Mouse (Mus musculus): ENCODE measurements at regions not wholly inside any gene's neighbourhood (a gene's known extent, or its start where the extent isn't known, plus 50 kb on each side); places are given as distances from the start of the nearest gene placed in this dataset.

DNA sequence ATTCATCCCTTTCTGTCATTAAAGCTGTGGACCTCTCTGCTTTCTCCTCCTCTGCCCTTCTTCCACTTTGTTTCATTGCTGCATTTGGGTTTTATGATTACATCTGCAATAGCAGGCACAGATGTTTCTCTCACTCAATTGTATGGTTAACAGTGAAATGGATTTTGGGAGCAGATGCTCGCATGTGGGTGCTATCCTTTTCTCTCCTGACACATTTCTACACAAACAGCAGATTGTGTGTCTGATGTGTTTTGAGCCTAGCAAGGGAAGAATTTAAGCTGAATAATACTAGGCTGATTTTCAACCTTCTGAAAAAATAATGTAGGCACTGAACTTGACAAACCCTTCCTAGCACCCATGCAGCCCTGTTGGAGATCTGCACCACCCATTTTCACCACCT lies 56.9 kb upstream of the Ldoc1 start:
- no peak for DNase-seq

DNA sequence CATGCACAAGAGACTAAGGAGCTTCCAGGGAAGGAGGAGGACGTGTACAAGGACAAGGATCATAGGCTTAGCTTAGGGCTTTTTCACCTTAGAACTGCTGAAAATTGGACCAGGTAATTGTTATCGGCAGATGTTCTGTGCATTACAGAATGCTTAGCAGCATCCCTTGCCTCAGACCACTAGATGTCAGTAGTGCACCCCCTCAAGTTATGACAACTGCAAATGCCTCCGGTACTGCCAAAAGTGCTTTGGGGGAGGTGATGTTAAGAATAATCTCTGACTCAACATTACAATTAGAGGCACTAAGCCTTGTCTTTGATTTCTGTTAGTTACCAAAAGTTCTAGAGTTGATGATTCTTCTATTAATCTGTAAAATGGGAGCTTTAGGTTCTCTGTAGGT lies 56.2 kb upstream of the Ldoc1 start:
- peak; percentile 1 to 9 for DNase-seq
